Mouse (Mus musculus) ES-E14 (cell line): ENCODE measurements at regions not wholly inside any gene's neighbourhood (a gene's known extent, or its start where the extent isn't known, plus 50 kb on each side); places are given as distances from the start of the nearest gene placed in this dataset.

Source experiments
- CHD2 ChIP-seq: IDR thresholded peaks from 2 replicates; pipeline ENCODE4 v1.6.1; 2014; ENCODE audit warnings: mild to moderate bottlenecking, low read depth, low read length, inconsistent platforms
- ZNF384 ChIP-seq: IDR thresholded peaks from 2 replicates; pipeline ENCODE4 v1.6.1; 2012; ENCODE audit warnings: low read depth, low read length, inconsistent platforms

DNA sequence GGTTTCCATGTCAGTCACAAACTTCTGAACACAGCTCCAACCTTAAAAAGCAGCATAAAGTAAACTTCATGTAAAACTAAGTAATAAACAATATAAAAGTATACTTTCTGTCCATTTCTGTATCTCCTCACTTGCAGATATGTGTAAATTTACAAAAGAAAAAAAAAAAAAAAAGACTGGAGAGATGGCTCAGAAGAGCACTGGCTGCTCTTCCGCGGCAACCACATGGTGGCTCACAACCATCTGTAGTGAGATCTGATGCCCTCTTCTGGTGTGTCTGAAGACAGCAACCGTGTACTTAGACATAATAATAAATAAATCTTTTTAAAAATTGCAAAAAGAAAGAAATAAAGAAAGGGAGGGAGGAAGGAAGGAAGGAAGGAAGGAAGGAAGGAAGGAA lies 171.9 kb upstream of the Zpld1 start:
- TF ChIP-seq CHD2 (no peak), ZNF384 (no peak)
